Mouse (Mus musculus) heart, adult 2 months (tissue): ENCODE results near the gene H2-M10.6. TPM values are rescaled to one million over a fixed set of nuclear protein-coding genes. Genes with fewer than 3 reads are reported as not detected.

Source experiments
- DNase-seq, 2 experiments: peaks; one replicate each; pipeline ENCODE4 v3.0.0; 2021
- H3K27ac ChIP-seq: fragments of 200-600 bp; 2 replicates; pipeline ENCODE4 v1.8.1; 2022
- H3K27me3 ChIP-seq: fragments of 200-500 bp; 2 replicates; pipeline ENCODE4 v1.6.1; 2012; ENCODE audit warnings: mild to moderate bottlenecking, low read length, inconsistent platforms, mixed read lengths; ENCODE audit not compliant: control insufficient read depth, insufficient read depth
- H3K36me3 ChIP-seq: fragments of 200-500 bp; 2 replicates; pipeline ENCODE4 v1.6.1; 2012; ENCODE audit warnings: low read length, inconsistent platforms; ENCODE audit not compliant: control insufficient read depth, insufficient read depth
- H3K4me1 ChIP-seq: fragments of 200-500 bp; 2 replicates; pipeline ENCODE4 v1.6.1; 2011; ENCODE audit warnings: low read length; ENCODE audit not compliant: control insufficient read depth, insufficient read depth
- H3K4me3 ChIP-seq: fragments of 200-600 bp; 2 replicates; pipeline ENCODE4 v1.8.1; 2022
- H3K79me2 ChIP-seq: fragments of 200-500 bp; replicated peaks from 2 replicates; pipeline ENCODE4 v1.6.1; 2012; ENCODE audit warnings: mild to moderate bottlenecking, inconsistent platforms, low read length, moderate library complexity, mixed read lengths; ENCODE audit not compliant: control insufficient read depth, insufficient read depth
- H3K9ac ChIP-seq: fragments of 200-500 bp; 2 replicates; pipeline ENCODE4 v1.6.1; 2012; ENCODE audit warnings: low read depth, mild to moderate bottlenecking, control low read depth, inconsistent platforms, low read length, mixed read lengths
- CTCF ChIP-seq: fragments of 200-600 bp; IDR thresholded peaks from 2 replicates; pipeline ENCODE4 v1.8.1; 2022; ENCODE audit warnings: antibody characterized with exemption, mild to moderate bottlenecking, moderate library complexity
- EP300 ChIP-seq: fragments of 200-500 bp; IDR thresholded peaks from 2 replicates; pipeline ENCODE4 v1.6.1; 2011; ENCODE audit warnings: low read depth, low read length, control low read depth; ENCODE audit not compliant: insufficient read depth
- POLR2A ChIP-seq: fragments of 200-500 bp; IDR thresholded peaks from 2 replicates; pipeline ENCODE4 v1.6.1; 2011; ENCODE audit warnings: mild to moderate bottlenecking, low read depth, low read length, control low read depth; ENCODE audit not compliant: insufficient read depth
- WGBS: fragments of 180-500 bp; shearing (Covaris S2); methylation state at CpG from one replicate; pipeline ENCODE4 v1.1.7; 2018; 5-methylcytosine and 5-hydroxymethylcytosine counted together
- intact Hi-C: fragments of 180-260 bp; cut with DNase I; formaldehyde crosslinking; loops from one replicate; pipeline ENCODE4 v1.15.1; 2025
- polyA plus RNA-seq: library from polyadenylated mRNA; depleted of rRNA; stranded (reverse); fragments of >200 nt; gene quantifications from 2 replicates; pipeline ENCODE4 v1.2.3, GENCODE M21; 2012; rRNA removed
- total RNA-seq, 2 experiments: library from RNA; stranded (reverse); gene quantifications; 2 replicates each; pipeline ENCODE4 v1.2.3; 2021

H2-M10.6 gene
- total and polyA plus RNA-seq, 3 experiments: not detected

GRCm38 (mm10) chr17:36856236-36856635 lies 44.3 kb downstream of the H2-M10.6 start:
- H3K4me1 ChIP-seq: no peaks in the 10 kb centered on the region
- no peaks in the 10 kb centered on the region for H3K79me2 ChIP-seq
- 86% methylated on average over 4 of the region's 4 CpGs for whole genome bisulfite sequencing
- no peak for TF ChIP-seq POLR2A
- TF ChIP-seq CTCF: no peak
- TF ChIP-seq EP300: no peak
- H3K27me3 ChIP-seq: no peaks in the 10 kb centered on the region
- no peak overlapping the region for H3K4me3 ChIP-seq
- no peak overlapping the region for H3K27ac ChIP-seq
- no peak overlapping the region for H3K9ac ChIP-seq
- no peak for DNase-seq
- intact Hi-C loops: no loop called here
- H3K36me3 ChIP-seq: no peaks in the 10 kb centered on the region

DNA sequence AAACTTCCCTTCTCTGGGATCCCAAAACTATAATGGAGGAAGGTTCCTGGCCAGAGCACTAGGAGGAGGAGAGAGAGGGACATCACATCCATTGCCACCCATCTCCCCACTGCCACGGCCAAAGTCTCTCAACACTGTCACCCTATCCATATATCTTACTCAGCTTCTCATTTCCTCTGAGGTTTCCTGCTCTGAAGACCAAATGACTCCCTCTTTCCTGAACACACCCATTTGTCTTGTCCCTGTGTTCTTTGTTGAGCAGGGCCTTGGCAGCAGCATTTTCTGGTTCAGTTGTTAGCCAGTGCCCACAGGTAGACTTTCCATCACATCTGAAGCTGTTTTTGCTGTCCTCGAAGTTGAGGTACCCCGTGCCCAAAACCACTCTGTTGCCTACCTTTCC lies 46.2 kb downstream of the H2-M10.6 start:
- Histone ChIP-seq H3K4me3 (no peak overlapping the region), H3K27me3 (no peaks in the 10 kb centered on the region; the same call in 1 of the 2 replicates), H3K9ac (no peak overlapping the region), H3K27ac (no peak overlapping the region), H3K4me1 (no peaks in the 10 kb centered on the region), H3K79me2 (no peaks in the 10 kb centered on the region), H3K36me3 (no peaks in the 10 kb centered on the region)
- DNase-seq: no peak
- TF ChIP-seq EP300 (no peak), POLR2A (no peak), CTCF (no peak)
- WGBS: 71% methylated on average over 3 of the region's 3 CpGs
- intact Hi-C loops: no loop called here

GRCm38 (mm10) chr17:36861680-36862079 lies 49.7 kb downstream of the H2-M10.6 start:
- no peak overlapping the region for H3K9ac ChIP-seq
- WGBS: 39% methylated on average over 2 of the region's 2 CpGs
- no peaks in the 10 kb centered on the region for H3K36me3 ChIP-seq
- no peak overlapping the region for H3K4me3 ChIP-seq
- intact Hi-C loops: no loop called here
- H3K79me2 ChIP-seq: no peaks in the 10 kb centered on the region
- TF ChIP-seq EP300: no peak
- no peak for TF ChIP-seq CTCF
- no peak for TF ChIP-seq POLR2A
- H3K27me3 ChIP-seq: peaks cover 3% of the 10 kb centered on the region
- H3K4me1 ChIP-seq: no peaks in the 10 kb centered on the region
- H3K27ac ChIP-seq: no peak overlapping the region
- no peak for DNase-seq

Other genes starting within 250 kb of the H2-M10.6 start
- not detected for gene H2-M9, start 169.5 kb upstream of the H2-M10.6 start, total RNA-seq
- 0.20 TPM in 1 of 2 replicates, not detected in the other for gene H2-M9, start 169.5 kb upstream of the H2-M10.6 start, polyA plus RNA-seq
- not detected for gene H2-M1, start 140.0 kb upstream of the H2-M10.6 start, total RNA-seq
- gene H2-M1, start 140.0 kb upstream of the H2-M10.6 start, polyA plus RNA-seq: not detected in 2 replicates
- not detected for gene H2-M10.5, start 39.3 kb upstream of the H2-M10.6 start, total RNA-seq
- not detected in 2 replicates for gene H2-M10.5, start 39.3 kb upstream of the H2-M10.6 start, polyA plus RNA-seq
- gene Trim26, start 25.0 kb downstream of the H2-M10.6 start, total RNA-seq: 10 to 100 TPM; 19.1 to 19.3 TPM
- 17.0 and 21.7 TPM in 2 replicates for gene Trim26, start 25.0 kb downstream of the H2-M10.6 start, polyA plus RNA-seq
- gene Trim15, start 55.0 kb downstream of the H2-M10.6 start, total RNA-seq: not detected
- 0.10 TPM in 1 of 2 replicates, not detected in the other for gene Trim15, start 55.0 kb downstream of the H2-M10.6 start, polyA plus RNA-seq
- 1 to 10 TPM in 1 of 2 experiments, under 1 TPM in 1; 0.13 to 2.1 TPM for gene Trim10, start 57.4 kb downstream of the H2-M10.6 start, total RNA-seq
- gene Trim10, start 57.4 kb downstream of the H2-M10.6 start, polyA plus RNA-seq: 0.92 TPM in 1 of 2 replicates, not detected in the other
- gene Trim40, start 78.0 kb downstream of the H2-M10.6 start, total RNA-seq: not detected
- not detected in 2 replicates for gene Trim40, start 78.0 kb downstream of the H2-M10.6 start, polyA plus RNA-seq
- not detected for gene Trim31, start 85.9 kb downstream of the H2-M10.6 start, total RNA-seq
- gene Trim31, start 85.9 kb downstream of the H2-M10.6 start, polyA plus RNA-seq: not detected in 2 replicates
- gene Rnf39, start 130.7 kb downstream of the H2-M10.6 start, total RNA-seq: under 1 TPM; 0.77 to 0.81 TPM
- 0.64 and 1.00 TPM in 2 replicates for gene Rnf39, start 130.7 kb downstream of the H2-M10.6 start, polyA plus RNA-seq
- 100 to 1,000 TPM in 1 of 2 experiments, 10 to 100 TPM in 1; 92.4 to 108 TPM for gene Ppp1r11, start 139.6 kb downstream of the H2-M10.6 start, total RNA-seq
- 56.8 and 70.8 TPM in 2 replicates for gene Ppp1r11, start 139.6 kb downstream of the H2-M10.6 start, polyA plus RNA-seq
- gene Znrd1, start 146.4 kb downstream of the H2-M10.6 start, total RNA-seq: 10 to 100 TPM; 25.9 to 29.0 TPM
- 19.8 and 26.2 TPM in 2 replicates for gene Znrd1, start 146.4 kb downstream of the H2-M10.6 start, polyA plus RNA-seq
- gene Znrd1as, start 146.4 kb downstream of the H2-M10.6 start, total RNA-seq: 10 to 100 TPM; 14.1 to 18.2 TPM
- gene Znrd1as, start 146.4 kb downstream of the H2-M10.6 start, polyA plus RNA-seq: 4.0 and 8.8 TPM in 2 replicates
- gene 2410137M14Rik, start 169.1 kb downstream of the H2-M10.6 start, total RNA-seq: under 1 TPM; 0.27 to 0.63 TPM
- gene 2410137M14Rik, start 169.1 kb downstream of the H2-M10.6 start, polyA plus RNA-seq: 0.41 and 0.61 TPM in 2 replicates
- gene H2-M5, start 177.4 kb downstream of the H2-M10.6 start, total RNA-seq: under 1 TPM; 0.41 to 0.63 TPM
- 0.14 and 0.35 TPM in 2 replicates for gene H2-M5, start 177.4 kb downstream of the H2-M10.6 start, polyA plus RNA-seq
- 1 to 10 TPM in 1 of 2 experiments, under 1 TPM in 1; 0.94 to 1.4 TPM for gene Zfp57, start 189.0 kb downstream of the H2-M10.6 start, total RNA-seq
- 2.3 and 4.3 TPM in 2 replicates for gene Zfp57, start 189.0 kb downstream of the H2-M10.6 start, polyA plus RNA-seq
- not detected for gene Mog, start 211.2 kb downstream of the H2-M10.6 start, total RNA-seq
- gene Mog, start 211.2 kb downstream of the H2-M10.6 start, polyA plus RNA-seq: 0.09 TPM in 1 of 2 replicates, not detected in the other
- gene Gabbr1, start 233.8 kb downstream of the H2-M10.6 start, total RNA-seq: 1 to 10 TPM; 6.5 to 6.7 TPM
- 15.5 and 17.4 TPM in 2 replicates for gene Gabbr1, start 233.8 kb downstream of the H2-M10.6 start, polyA plus RNA-seq